Mouse (Mus musculus): ENCODE data around the gene Zfpl1. TPM values are rescaled to one million over a fixed set of nuclear protein-coding genes. Genes with fewer than 3 reads are reported as not detected.
A peak's percentile ranks its signal among the peaks of the same experiment; 100 is the strongest.

The Zfpl1 gene
- polyA plus RNA-seq, 1 experiment from 2014 or later, result 52.9 TPM

DNA sequence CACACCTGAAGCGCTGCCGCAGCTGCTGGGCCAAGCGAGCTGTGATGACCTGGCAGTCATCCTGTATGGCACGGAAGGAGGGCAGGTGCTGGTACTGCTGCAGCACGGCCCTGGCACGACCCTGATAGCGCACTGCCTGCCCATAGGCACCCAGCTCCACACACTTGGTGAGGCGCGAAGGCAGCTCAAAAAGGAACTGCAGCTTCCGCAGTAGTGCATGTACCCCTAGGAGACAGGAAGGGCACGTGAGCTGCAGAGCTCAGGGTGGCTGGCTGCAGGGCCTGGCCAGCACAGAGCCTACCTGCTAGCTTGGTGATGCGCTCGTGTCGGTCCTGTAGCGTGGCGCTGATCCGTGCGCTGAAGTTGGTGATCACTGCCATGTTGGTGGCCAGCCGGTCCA lies 13.5 kb downstream of the Zfpl1 start:
- no peak overlapping the region for H3K4me3 ChIP-seq (ENCODE audit: control insufficient read depth in 1 of 2, insufficient read depth in 1 of 2, low read depth in 1 of 2, low read length in 2 of 2)
- H3K36me3 ChIP-seq (ENCODE audit: control insufficient read depth, insufficient read depth, low read length), result peaks cover 66% of the 10 kb centered on the region
- WGBS, result 88% methylated on average over 19 of the region's 19 CpGs
- ATAC-seq (ENCODE audit: insufficient number of reproducible peaks, insufficient read depth, low FRiP score, low read depth), result no peak
- no peaks in the 10 kb centered on the region for H3K27me3 ChIP-seq (ENCODE audit: control insufficient read depth, insufficient read depth, low read length)
- no peak overlapping the region for H3K9ac ChIP-seq (ENCODE audit: low read length)
- no peak overlapping the region for H3K27ac ChIP-seq (replicated peaks in 1 of 2; ENCODE audit: control insufficient read depth in 1 of 2, insufficient read depth in 1 of 2, low read depth in 2 of 2, low read length in 2 of 2)
- H3K4me2 ChIP-seq (ENCODE audit: low read length), result no peak overlapping the region
- H3K4me1 ChIP-seq (ENCODE audit: control insufficient read depth in 2 of 2, insufficient read depth in 2 of 2, low read length in 2 of 2), result peaks cover 18 to 25% of the 10 kb centered on the region in 2 experiments
- H3K9me3 ChIP-seq (ENCODE audit: control insufficient read depth, low read length), result no peaks in the 10 kb centered on the region

DNA sequence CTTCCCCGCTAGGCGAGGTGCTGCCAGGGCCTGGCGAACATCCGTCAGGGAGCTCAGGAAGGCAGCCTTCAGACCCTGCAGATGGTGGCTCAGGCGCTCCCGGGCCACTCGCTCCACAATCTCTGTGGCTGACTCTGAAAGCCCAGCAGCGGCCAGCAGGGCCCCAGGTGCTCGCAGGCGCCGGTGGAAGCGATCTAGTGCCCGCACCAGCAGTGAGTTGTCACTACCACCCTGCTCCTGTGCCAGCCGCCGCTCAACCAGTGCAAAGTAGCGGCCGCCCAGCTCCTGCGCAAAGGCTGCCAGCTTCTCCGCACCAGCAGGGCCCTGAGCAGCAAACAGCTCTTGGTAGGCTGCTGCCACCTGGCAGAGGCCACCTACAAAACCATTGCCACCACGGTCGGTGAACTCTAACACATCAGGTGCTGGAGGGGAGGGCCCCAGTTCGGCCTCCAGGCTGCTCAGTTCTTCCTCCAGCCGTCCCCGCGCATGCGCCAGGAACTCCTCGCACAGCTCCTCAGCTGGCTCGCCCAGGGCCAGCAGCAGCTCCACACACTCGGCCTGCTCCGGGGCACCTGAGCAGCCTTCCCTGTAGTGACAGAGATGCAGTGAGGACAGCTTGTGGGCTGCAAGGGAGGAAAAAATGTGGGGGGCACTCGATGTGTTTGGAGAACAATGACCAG lies 14.0 kb downstream of the Zfpl1 start:
- no peak overlapping the region for H3K9ac ChIP-seq (ENCODE audit: low read length)
- H3K27ac ChIP-seq (replicated peaks in 1 of 2; ENCODE audit: control insufficient read depth in 1 of 2, insufficient read depth in 1 of 2, low read depth in 2 of 2, low read length in 2 of 2), result no peak overlapping the region
- peaks cover 62% of the 10 kb centered on the region for H3K36me3 ChIP-seq (ENCODE audit: control insufficient read depth, insufficient read depth, low read length)
- H3K9me3 ChIP-seq (ENCODE audit: control insufficient read depth, low read length), result no peaks in the 10 kb centered on the region
- WGBS, result 85% methylated on average over 31 of the region's 31 CpGs
- no peaks in the 10 kb centered on the region for H3K27me3 ChIP-seq (ENCODE audit: control insufficient read depth, insufficient read depth, low read length)
- H3K4me3 ChIP-seq (ENCODE audit: control insufficient read depth in 1 of 2, insufficient read depth in 1 of 2, low read depth in 1 of 2, low read length in 2 of 2), result no peak overlapping the region
- H3K4me2 ChIP-seq (ENCODE audit: low read length), result no peak overlapping the region
- ATAC-seq (ENCODE audit: insufficient number of reproducible peaks, insufficient read depth, low FRiP score, low read depth), result no peak
- H3K4me1 ChIP-seq (ENCODE audit: control insufficient read depth in 2 of 2, insufficient read depth in 2 of 2, low read length in 2 of 2), result peaks cover 15 to 22% of the 10 kb centered on the region in 2 experiments

- WGBS, result 86% methylated on average over 10 of the region's 10 CpGs
- H3K36me3 ChIP-seq (ENCODE audit: control insufficient read depth, insufficient read depth, low read length), result peaks cover 54% of the 10 kb centered on the region
Observed at GRCm38 (mm10) chr19:6069851-6070250, 14.9 kb downstream of the Zfpl1 start.

DNA sequence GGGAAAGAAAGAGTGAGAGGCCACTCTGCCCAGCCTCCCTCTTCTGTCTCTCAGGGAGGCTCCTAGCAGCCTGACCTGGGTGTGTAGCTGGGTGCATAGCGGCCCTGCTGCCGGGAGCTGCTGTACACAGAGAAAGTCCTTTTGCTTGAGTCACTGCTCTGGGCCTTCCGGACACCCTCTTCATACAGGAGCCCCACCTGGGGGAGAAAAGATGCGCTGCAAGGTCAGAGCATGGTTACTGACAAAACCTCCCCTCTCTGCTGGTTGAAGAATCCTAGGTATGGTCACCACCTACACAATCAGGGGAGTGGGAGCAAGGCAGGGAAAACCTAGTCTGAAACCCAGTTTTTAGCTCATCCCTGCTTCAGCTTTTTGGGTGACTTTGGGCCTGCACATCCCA lies 15.8 kb downstream of the Zfpl1 start:
- Histone ChIP-seq H3K4me2 (ENCODE audit: low read length) (no peak overlapping the region), H3K36me3 (ENCODE audit: control insufficient read depth, insufficient read depth, low read length) (peaks cover 45% of the 10 kb centered on the region), H3K4me3 (ENCODE audit: control insufficient read depth in 1 of 2, insufficient read depth in 1 of 2, low read depth in 1 of 2, low read length in 2 of 2) (no peak overlapping the region), H3K9ac (ENCODE audit: low read length) (no peak overlapping the region), H3K4me1 (ENCODE audit: control insufficient read depth in 2 of 2, insufficient read depth in 2 of 2, low read length in 2 of 2) (peaks cover 15 to 22% of the 10 kb centered on the region in 2 experiments), H3K9me3 (ENCODE audit: control insufficient read depth, low read length) (no peaks in the 10 kb centered on the region), H3K27me3 (ENCODE audit: control insufficient read depth, insufficient read depth, low read length) (no peaks in the 10 kb centered on the region), H3K27ac (replicated peaks in 1 of 2; ENCODE audit: control insufficient read depth in 1 of 2, insufficient read depth in 1 of 2, low read depth in 2 of 2, low read length in 2 of 2) (no peak overlapping the region)
- WGBS, result 76% methylated on average over 4 of the region's 4 CpGs
- no peak for ATAC-seq (ENCODE audit: insufficient number of reproducible peaks, insufficient read depth, low FRiP score, low read depth)

More at GRCm38 (mm10) chr19:6069851-6070250, 14.9 kb downstream of the Zfpl1 start:
- H3K27ac ChIP-seq (replicated peaks in 1 of 2; ENCODE audit: control insufficient read depth in 1 of 2, insufficient read depth in 1 of 2, low read depth in 2 of 2, low read length in 2 of 2), result no peak overlapping the region
- peaks cover 15 to 22% of the 10 kb centered on the region in 2 experiments for H3K4me1 ChIP-seq (ENCODE audit: control insufficient read depth in 2 of 2, insufficient read depth in 2 of 2, low read length in 2 of 2)
- no peaks in the 10 kb centered on the region for H3K9me3 ChIP-seq (ENCODE audit: control insufficient read depth, low read length)
- no peak for ATAC-seq (ENCODE audit: insufficient number of reproducible peaks, insufficient read depth, low FRiP score, low read depth)
- no peak overlapping the region for H3K9ac ChIP-seq (ENCODE audit: low read length)
- H3K4me2 ChIP-seq (ENCODE audit: low read length), result no peak overlapping the region
- no peak overlapping the region for H3K4me3 ChIP-seq (ENCODE audit: control insufficient read depth in 1 of 2, insufficient read depth in 1 of 2, low read depth in 1 of 2, low read length in 2 of 2)
- no peaks in the 10 kb centered on the region for H3K27me3 ChIP-seq (ENCODE audit: control insufficient read depth, insufficient read depth, low read length)

DNA sequence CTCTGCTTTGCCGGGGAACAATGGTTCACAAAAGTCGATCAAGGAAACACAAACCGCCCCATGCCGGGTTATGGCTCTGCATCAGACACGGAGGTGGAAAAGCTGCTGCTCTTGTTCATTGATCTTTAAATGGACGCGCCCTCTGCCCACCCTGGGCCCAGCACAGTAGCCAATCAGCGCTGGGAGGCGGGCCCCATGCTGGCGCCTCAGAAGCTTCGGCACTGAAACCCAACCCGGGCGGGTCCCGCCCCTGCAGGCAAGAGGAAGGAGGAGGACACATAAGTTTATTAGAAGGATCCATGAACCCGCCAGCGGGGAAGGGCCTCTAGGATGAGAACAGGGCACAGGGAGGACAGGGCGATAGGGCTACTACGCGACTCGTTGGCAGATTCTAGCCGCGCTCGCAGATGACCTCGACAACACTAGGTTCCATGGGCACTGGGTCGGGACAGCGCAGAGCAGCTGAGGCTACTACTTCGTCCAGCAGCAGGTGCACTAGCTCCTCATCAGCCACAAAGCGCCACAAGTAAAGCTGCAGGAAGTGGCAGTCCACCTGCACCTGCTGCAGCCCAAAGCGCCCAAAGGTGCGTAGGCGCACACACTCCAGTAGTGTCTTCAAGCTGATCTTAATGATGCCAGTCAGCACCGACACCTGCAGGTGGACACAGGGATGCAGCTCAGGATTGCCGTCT lies 16.9 kb downstream of the Zfpl1 start, which contains the start of gene Tm7sf2:
Gene Tm7sf2 (minus strand): TSS at position 650 of the 692 bp plus-strand sequence.
- peak within 1 kb of the TSS; percentile 39 to 58 for H3K27ac ChIP-seq (replicated peaks in 1 of 2; ENCODE audit: control insufficient read depth in 1 of 2, insufficient read depth in 1 of 2, low read depth in 2 of 2, low read length in 2 of 2)
- H3K9me3 ChIP-seq (ENCODE audit: control insufficient read depth, low read length), result no peaks in the 10 kb centered on the region
- H3K4me1 ChIP-seq (ENCODE audit: control insufficient read depth in 2 of 2, insufficient read depth in 2 of 2, low read length in 2 of 2), result peaks cover 15 to 23% of the 10 kb centered on the region in 2 experiments
- H3K4me2 ChIP-seq (ENCODE audit: low read length), result peak within 1 kb of the TSS; percentile 96
- WGBS, result 12% methylated on average over 33 of the region's 33 CpGs
- peak within 1 kb of the TSS; percentile 43 to 49 for H3K4me3 ChIP-seq (ENCODE audit: control insufficient read depth in 1 of 2, insufficient read depth in 1 of 2, low read depth in 1 of 2, low read length in 2 of 2)
- H3K36me3 ChIP-seq (ENCODE audit: control insufficient read depth, insufficient read depth, low read length), result peaks cover 38% of the 10 kb centered on the region
- peak within 1 kb of the TSS; percentile 65 for H3K9ac ChIP-seq (ENCODE audit: low read length)
- H3K27me3 ChIP-seq (ENCODE audit: control insufficient read depth, insufficient read depth, low read length), result no peaks in the 10 kb centered on the region
- ATAC-seq (ENCODE audit: insufficient number of reproducible peaks, insufficient read depth, low FRiP score, low read depth), result peak; percentile 72

DNA sequence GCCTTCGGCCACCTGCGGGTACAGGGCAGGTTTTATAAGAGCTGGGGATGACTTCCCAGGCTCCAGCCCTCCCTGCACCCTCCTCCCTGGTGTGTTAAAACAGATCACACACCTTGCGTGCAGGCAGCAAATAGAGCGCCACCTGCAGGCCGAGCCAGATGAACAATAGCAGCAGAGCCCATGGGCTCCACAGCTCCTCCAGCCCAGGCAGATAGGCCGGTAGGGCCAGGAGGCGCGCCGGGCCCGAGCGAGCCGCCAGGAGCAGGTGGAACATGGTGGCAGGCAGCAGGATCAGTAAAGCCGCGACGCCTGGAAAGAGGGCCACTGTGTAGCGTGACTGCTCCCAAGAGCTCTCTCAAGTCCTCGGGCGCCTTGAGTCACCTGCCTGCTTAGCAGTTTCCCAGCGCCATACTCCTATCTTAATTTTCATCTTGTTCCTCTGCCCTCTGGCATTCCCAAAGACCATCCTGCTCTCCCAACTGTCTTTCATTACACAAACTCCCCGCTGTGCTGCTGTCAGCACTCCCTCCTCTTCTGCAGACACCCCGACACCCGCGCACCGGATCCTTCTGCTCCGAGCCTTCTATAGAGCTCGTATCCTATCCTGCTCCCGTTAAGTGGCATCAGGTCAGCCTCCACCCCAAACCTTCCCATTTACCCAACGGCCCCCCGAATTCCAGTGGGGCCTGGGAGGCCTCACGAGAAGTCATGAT lies 17.6 kb downstream of the Zfpl1 start:
- peak; percentile 49; the same call in 1 of the 2 replicates for ATAC-seq (ENCODE audit: insufficient number of reproducible peaks, insufficient read depth, low FRiP score, low read depth)
- 1% methylated on average over 30 of the region's 30 CpGs for WGBS
- H3K4me3 ChIP-seq (ENCODE audit: control insufficient read depth in 1 of 2, insufficient read depth in 1 of 2, low read depth in 1 of 2, low read length in 2 of 2), result peak overlapping the region; percentile 43 to 49
- no peaks in the 10 kb centered on the region for H3K9me3 ChIP-seq (ENCODE audit: control insufficient read depth, low read length)
- H3K27me3 ChIP-seq (ENCODE audit: control insufficient read depth, insufficient read depth, low read length), result no peaks in the 10 kb centered on the region
- peak overlapping the region; percentile 39 to 58 for H3K27ac ChIP-seq (replicated peaks in 1 of 2; ENCODE audit: control insufficient read depth in 1 of 2, insufficient read depth in 1 of 2, low read depth in 2 of 2, low read length in 2 of 2)
- H3K9ac ChIP-seq (ENCODE audit: low read length), result peak overlapping the region; percentile 65
- H3K4me1 ChIP-seq (ENCODE audit: control insufficient read depth in 2 of 2, insufficient read depth in 2 of 2, low read length in 2 of 2), result peaks cover 20 to 30% of the 10 kb centered on the region in 2 experiments
- peaks cover 34% of the 10 kb centered on the region for H3K36me3 ChIP-seq (ENCODE audit: control insufficient read depth, insufficient read depth, low read length)
- peak overlapping the region; percentile 96 for H3K4me2 ChIP-seq (ENCODE audit: low read length)

DNA sequence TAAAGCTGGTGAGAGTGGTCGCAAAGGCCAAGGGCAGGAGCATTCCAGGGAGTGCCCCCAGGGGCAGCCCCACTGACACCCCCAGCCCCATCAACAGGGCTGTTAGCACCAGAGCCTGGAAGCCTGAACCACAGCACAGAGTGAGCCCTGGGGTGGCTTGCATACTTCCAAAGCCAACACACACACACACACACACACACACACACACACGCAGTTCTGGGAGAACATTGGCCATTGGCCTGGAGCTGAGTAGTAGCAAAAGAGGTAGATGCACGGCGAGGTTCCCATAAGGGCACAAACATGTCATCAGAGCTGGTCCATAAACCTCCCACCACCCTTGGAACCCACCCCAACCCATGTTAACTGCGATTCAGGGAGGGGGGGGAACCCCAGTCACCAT lies 18.2 kb downstream of the Zfpl1 start:
- WGBS, result 42% methylated on average over 5 of the region's 5 CpGs

More for the DNA sequence above, 18.2 kb downstream of the Zfpl1 start:
- Histone ChIP-seq H3K9me3 (ENCODE audit: control insufficient read depth, low read length) (no peaks in the 10 kb centered on the region), H3K36me3 (ENCODE audit: control insufficient read depth, insufficient read depth, low read length) (peaks cover 33% of the 10 kb centered on the region), H3K4me3 (ENCODE audit: control insufficient read depth in 1 of 2, insufficient read depth in 1 of 2, low read depth in 1 of 2, low read length in 2 of 2) (peak overlapping the region; percentile 43 to 49), H3K9ac (ENCODE audit: low read length) (peak overlapping the region; percentile 65), H3K27ac (replicated peaks in 1 of 2; ENCODE audit: control insufficient read depth in 1 of 2, insufficient read depth in 1 of 2, low read depth in 2 of 2, low read length in 2 of 2) (peak overlapping the region in 1 of 2 experiments; percentile 39; a peak in 1 of 4 replicates), H3K27me3 (ENCODE audit: control insufficient read depth, insufficient read depth, low read length) (no peaks in the 10 kb centered on the region), H3K4me1 (ENCODE audit: control insufficient read depth in 2 of 2, insufficient read depth in 2 of 2, low read length in 2 of 2) (peaks cover 22 to 35% of the 10 kb centered on the region in 2 experiments), H3K4me2 (ENCODE audit: low read length) (peak overlapping the region; percentile 96)
- ATAC-seq (ENCODE audit: insufficient number of reproducible peaks, insufficient read depth, low FRiP score, low read depth), result no peak
